Mouse (Mus musculus) thymus, adult 2 months (tissue): ENCODE results near the gene Prpf6.

Experiments used
- CTCF ChIP-seq: fragments of 200-500 bp; IDR thresholded peaks from 2 replicates; pipeline ENCODE4 v1.5.1; 2012; ENCODE audit warnings: mild to moderate bottlenecking, control low read depth, low read length, moderate library complexity, borderline replicate concordance; ENCODE audit not compliant: control insufficient read depth, poor library complexity, insufficient read depth; ENCODE audit errors: extremely low read depth
- POLR2A ChIP-seq: fragments of 200-500 bp; IDR thresholded peaks from 2 replicates; pipeline ENCODE4 v1.6.1; 2012; ENCODE audit warnings: mild to moderate bottlenecking, low read length, control low read depth, moderate library complexity; ENCODE audit not compliant: control insufficient read depth, poor library complexity, insufficient read depth; ENCODE audit errors: extremely low read depth

DNA sequence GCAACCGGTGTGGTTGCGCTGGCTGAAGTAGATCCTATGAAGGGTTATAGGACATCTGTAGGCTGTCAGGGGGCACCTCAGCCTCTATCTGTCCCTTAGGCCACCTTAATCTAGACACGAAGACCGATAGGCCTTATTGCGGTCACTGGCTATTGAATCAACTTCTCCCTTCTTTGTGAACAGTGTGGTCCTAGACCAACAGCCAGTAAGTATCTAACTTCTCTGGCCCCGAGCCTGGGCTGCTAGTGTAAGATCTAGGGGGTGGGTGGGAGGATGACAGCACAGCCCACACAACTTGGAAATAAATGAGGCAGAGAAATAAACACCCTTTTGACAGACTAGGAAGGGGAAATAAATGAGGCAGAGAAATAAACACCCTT, 1.4 kb downstream of the Prpf6 start:
- TF ChIP-seq POLR2A (no peak), CTCF (no peak)
